Mouse (Mus musculus) stomach, postnatal 0 days (tissue): ENCODE results near the gene 2610528J11Rik. TPM values are rescaled to one million over a fixed set of nuclear protein-coding genes. Genes with fewer than 3 reads are reported as not detected.
A peak's percentile ranks its signal among the peaks of the same experiment; 100 is the strongest.
"Not testable (repeated sequence)": the region's sequence is repeated elsewhere in the genome, so short reads cannot be mapped to it uniquely, and the experiment has no call there.

Source experiments
- ATAC-seq: fragments of 200-750 bp; cut with Nextera tagmentation; 2 replicates; pipeline ENCODE4 v1.8.0; 2017; ENCODE audit not compliant: low FRiP score, low TSS enrichment
- DNase-seq: peaks from one replicate; pipeline ENCODE4 v3.0.0-alpha.2; 2016; ENCODE audit warnings: low spot score
- H3K27ac ChIP-seq: fragments of 300-500 bp; sonication (generic); replicated peaks from 2 replicates; pipeline ENCODE4 v1.5.1; 2014; ENCODE audit warnings: mild to moderate bottlenecking, control low read depth
- H3K27me3 ChIP-seq: fragments of 300-500 bp; sonication (generic); 2 replicates; pipeline ENCODE4 v1.6.1; 2014; ENCODE audit warnings: low read length; ENCODE audit not compliant: control insufficient read depth, insufficient read depth
- H3K36me3 ChIP-seq: fragments of 300-500 bp; sonication (generic); 2 replicates; pipeline ENCODE4 v1.6.1; 2014; ENCODE audit warnings: low read length, mixed read lengths; ENCODE audit not compliant: control insufficient read depth, insufficient read depth
- H3K4me1 ChIP-seq: fragments of 300-500 bp; sonication (generic); replicated peaks from 2 replicates; pipeline ENCODE4 v1.6.1; 2014; ENCODE audit warnings: antibody characterized with exemption; ENCODE audit not compliant: control insufficient read depth, insufficient read depth
- H3K4me2 ChIP-seq: fragments of 300-500 bp; sonication (generic); replicated peaks from 2 replicates; pipeline ENCODE4 v1.6.1; 2014; ENCODE audit warnings: low read depth, mild to moderate bottlenecking, control low read depth, moderate library complexity
- H3K4me3 ChIP-seq: fragments of 300-500 bp; sonication (generic); 2 replicates; pipeline ENCODE4 v1.5.1; 2014; ENCODE audit warnings: low read depth, low read length, control low read depth
- H3K9ac ChIP-seq: fragments of 300-500 bp; sonication (generic); 2 replicates; pipeline ENCODE4 v1.6.1; 2014; ENCODE audit warnings: mild to moderate bottlenecking, low read length, control low read depth, mixed read lengths
- H3K9me3 ChIP-seq: fragments of 300-500 bp; sonication (generic); 2 replicates; pipeline ENCODE4 v1.6.1; 2016; ENCODE audit warnings: low read length; ENCODE audit not compliant: control insufficient read depth
- CTCF ChIP-seq: IDR thresholded peaks from 2 replicates; pipeline ENCODE4 v1.5.1; 2016; ENCODE audit warnings: antibody characterized with exemption, low read depth, mild to moderate bottlenecking, moderate library complexity
- EP300 ChIP-seq: optimal IDR thresholded peaks from 2 replicates; pipeline ENCODE3; 2016; ENCODE audit warnings: antibody characterized with exemption
- WGBS: fragments of 180-500 bp; shearing (Covaris S2); extraction: QIAGEN DNeasy Blood & Tissue Kit; methylation state at CpG from one replicate; pipeline ENCODE4 v1.1.7; 2014; 5-methylcytosine and 5-hydroxymethylcytosine counted together
- polyA plus RNA-seq: library from polyadenylated mRNA; unstranded; fragments of >200 nt; fragmentation: Nextera tagmentation; extraction: Ambion mirVana; gene quantifications from 2 replicates; pipeline ENCODE4 v1.2.1, GENCODE M21; 2015

The 2610528J11Rik gene
- polyA plus RNA-seq, result 56.8 and 57.6 TPM in 2 replicates

- TF ChIP-seq EP300 (no peak), CTCF (no peak)
- DNase-seq (peak; percentile 94), ATAC-seq (peak; percentile 94)
- Histone ChIP-seq H3K27ac (peak within 1 kb of the TSS; percentile 85), H3K27me3 (no peaks in the 10 kb centered on the region), H3K36me3 (no peaks in the 10 kb centered on the region), H3K4me3 (peak within 1 kb of the TSS; percentile 31), H3K4me2 (peak within 1 kb of the TSS; percentile 50), H3K4me1 (no peaks in the 10 kb centered on the region), H3K9me3 (no peaks in the 10 kb centered on the region), H3K9ac (peak within 1 kb of the TSS; percentile 35)
- 31% methylated on average over 17 of the region's 17 CpGs for WGBS
Observed at GRCm38 (mm10) chr4:118526408-118527334, at the start of gene 2610528J11Rik. TSS of gene 2610528J11Rik (plus strand) at chr4:118526999.

GRCm38 (mm10) chr4:118489717-118490132, 37.1 kb upstream of the 2610528J11Rik start, which contains the start of gene Tie1:
TSS of gene Tie1 (minus strand) at chr4:118490061.
- peak; percentile 71 for ATAC-seq
- no peak for DNase-seq
- H3K27ac ChIP-seq, result no peak within 1 kb of the TSS
- H3K9me3 ChIP-seq, result no peaks in the 10 kb centered on the region
- WGBS, result 66% methylated on average over 8 of the region's 8 CpGs
- no peak within 1 kb of the TSS for H3K4me2 ChIP-seq
- peak within 1 kb of the TSS; percentile 6; the same call in 1 of the 2 replicates for H3K4me3 ChIP-seq
- no peaks in the 10 kb centered on the region for H3K4me1 ChIP-seq
- no peaks in the 10 kb centered on the region for H3K36me3 ChIP-seq
- H3K9ac ChIP-seq, result no peak within 1 kb of the TSS
- H3K27me3 ChIP-seq, result no peaks in the 10 kb centered on the region
- TF ChIP-seq EP300 (no peak), CTCF (no peak)

- Histone ChIP-seq H3K27ac (no peak overlapping the region), H3K9me3 (no peaks in the 10 kb centered on the region), H3K36me3 (no peaks in the 10 kb centered on the region), H3K4me1 (no peaks in the 10 kb centered on the region), H3K4me3 (no peak overlapping the region), H3K4me2 (no peak overlapping the region), H3K9ac (no peak overlapping the region), H3K27me3 (no peaks in the 10 kb centered on the region)
- TF ChIP-seq CTCF, result no peak
- TF ChIP-seq EP300, result no peak
- 62% methylated on average over 10 of the region's 10 CpGs for WGBS
- no peak for DNase-seq
- ATAC-seq, result no peak
Observed at GRCm38 (mm10) chr4:118490461-118490860, 36.3 kb upstream of the 2610528J11Rik start.

GRCm38 (mm10) chr4:118500171-118500724, 26.6 kb upstream of the 2610528J11Rik start:
- WGBS, result 43% methylated on average over 6 of the region's 6 CpGs

GRCm38 (mm10) chr4:118500792-118501191, 26.0 kb upstream of the 2610528J11Rik start:
- Histone ChIP-seq H3K9me3 (no peaks in the 10 kb centered on the region), H3K9ac (no peak overlapping the region), H3K4me3 (no peak overlapping the region), H3K4me1 (no peaks in the 10 kb centered on the region), H3K27ac (no peak overlapping the region), H3K36me3 (no peaks in the 10 kb centered on the region), H3K27me3 (no peaks in the 10 kb centered on the region), H3K4me2 (no peak overlapping the region)
- ATAC-seq (no peak), DNase-seq (no peak)
- TF ChIP-seq EP300, result no peak
- no peak for TF ChIP-seq CTCF
- WGBS, result 60% methylated on average over 9 of the region's 9 CpGs

More at GRCm38 (mm10) chr4:118500171-118500724, 26.6 kb upstream of the 2610528J11Rik start:
- peak; percentile 27 for DNase-seq
- TF ChIP-seq EP300, result no peak
- no peak for TF ChIP-seq CTCF
- Histone ChIP-seq H3K36me3 (no peaks in the 10 kb centered on the region), H3K27ac (no peak overlapping the region), H3K4me1 (no peaks in the 10 kb centered on the region), H3K27me3 (no peaks in the 10 kb centered on the region), H3K4me2 (no peak overlapping the region), H3K9ac (no peak overlapping the region), H3K9me3 (no peaks in the 10 kb centered on the region), H3K4me3 (no peak overlapping the region)
- ATAC-seq, result peak; percentile 35; the same call in 1 of the 2 replicates

- Histone ChIP-seq H3K27ac (no peak overlapping the region), H3K4me2 (no peak overlapping the region), H3K4me1 (no peaks in the 10 kb centered on the region), H3K4me3 (no peak overlapping the region), H3K36me3 (no peaks in the 10 kb centered on the region), H3K9me3 (no peaks in the 10 kb centered on the region), H3K9ac (no peak overlapping the region), H3K27me3 (no peaks in the 10 kb centered on the region)
- ATAC-seq (peak; percentile 25; the same call in 1 of the 2 replicates), DNase-seq (no peak)
- 31% methylated on average over 3 of the region's 3 CpGs for WGBS
- TF ChIP-seq EP300 (no peak), CTCF (no peak)
Observed at GRCm38 (mm10) chr4:118505551-118505950, 21.2 kb upstream of the 2610528J11Rik start.

- ATAC-seq, result not testable (repeated sequence)
- WGBS, result 56% methylated on average over 1 of the region's 1 CpGs
Observed at GRCm38 (mm10) chr4:118507171-118507570, 19.6 kb upstream of the 2610528J11Rik start.

More at GRCm38 (mm10) chr4:118507171-118507570, 19.6 kb upstream of the 2610528J11Rik start:
- not testable (repeated sequence) for DNase-seq, H3K27me3 ChIP-seq, H3K27ac ChIP-seq, H3K9ac ChIP-seq, H3K4me1 ChIP-seq, H3K36me3 ChIP-seq, H3K9me3 ChIP-seq, H3K4me2 ChIP-seq, H3K4me3 ChIP-seq
